Mouse (Mus musculus) limb, embryonic 14.5 days (tissue): ENCODE results near the gene Cd248. TPM values are rescaled to one million over a fixed set of nuclear protein-coding genes. Genes with fewer than 3 reads are reported as not detected.

Experiments
- ATAC-seq: fragments of 200-750 bp; cut with Nextera tagmentation; 2 replicates; pipeline ENCODE4 v1.8.0; 2017; ENCODE audit warnings: low read depth, moderate number of reproducible peaks, moderate TSS enrichment; ENCODE audit not compliant: low FRiP score
- DNase-seq: peaks from one replicate; pipeline ENCODE4 v3.0.0-alpha.2; 2015; ENCODE audit warnings: low spot score
- H3K27ac ChIP-seq: fragments of 300-500 bp; sonication (generic); replicated peaks from 2 replicates; pipeline ENCODE4 v1.5.1; 2014; ENCODE audit warnings: low read depth, mild to moderate bottlenecking, low read length, moderate library complexity, mixed read lengths
- H3K27me3 ChIP-seq: fragments of 300-500 bp; sonication (generic); 2 replicates; pipeline ENCODE4 v1.6.1; 2014; ENCODE audit warnings: low read length, mixed read lengths; ENCODE audit not compliant: control insufficient read depth, insufficient read depth
- H3K36me3 ChIP-seq: fragments of 300-500 bp; sonication (generic); 2 replicates; pipeline ENCODE4 v1.6.1; 2014; ENCODE audit warnings: mild to moderate bottlenecking, low read length, moderate library complexity, mixed read lengths; ENCODE audit not compliant: control insufficient read depth, insufficient read depth
- H3K4me1 ChIP-seq: fragments of 300-500 bp; sonication (generic); 2 replicates; pipeline ENCODE4 v1.6.1; 2014; ENCODE audit warnings: antibody characterized with exemption, low read length, mixed read lengths; ENCODE audit not compliant: control insufficient read depth, insufficient read depth
- H3K4me2 ChIP-seq: fragments of 300-500 bp; sonication (generic); replicated peaks from 2 replicates; pipeline ENCODE4 v1.6.1; 2014; ENCODE audit warnings: low read depth, mild to moderate bottlenecking, low read length, moderate library complexity; ENCODE audit not compliant: severe bottlenecking
- H3K4me3 ChIP-seq: fragments of 300-500 bp; sonication (generic); replicated peaks from 2 replicates; pipeline ENCODE4 v1.5.1; 2014; ENCODE audit warnings: low read length
- H3K9ac ChIP-seq: fragments of 300-500 bp; sonication (generic); 2 replicates; pipeline ENCODE4 v1.6.1; 2014; ENCODE audit warnings: mild to moderate bottlenecking, low read depth, low read length, moderate library complexity; ENCODE audit not compliant: severe bottlenecking
- H3K9me3 ChIP-seq: fragments of 300-500 bp; sonication (generic); 2 replicates; pipeline ENCODE4 v1.6.1; 2016; ENCODE audit warnings: low read length; ENCODE audit not compliant: control insufficient read depth
- POLR2A ChIP-seq: fragments of 200-500 bp; IDR thresholded peaks from 2 replicates; pipeline ENCODE4 v1.8.0; 2012; ENCODE audit warnings: inconsistent platforms, mild to moderate bottlenecking, moderate library complexity, borderline replicate concordance; ENCODE audit not compliant: insufficient read depth, insufficient read length; ENCODE audit errors: extremely low read depth
- WGBS: fragments of 180-500 bp; shearing (Covaris S2); extraction: QIAGEN DNeasy Blood & Tissue Kit; methylation state at CpG from one replicate; pipeline ENCODE4 v1.1.7; 2014; 5-methylcytosine and 5-hydroxymethylcytosine counted together
- polyA plus RNA-seq, 2 experiments: library from polyadenylated mRNA; depleted of rRNA in 1 of 2; stranded (reverse) in 1 of 2; unstranded in 1 of 2; fragments of >200 nt; fragmentation: Nextera tagmentation in 1 of 2; extraction: Ambion mirVana in 1 of 2; gene quantifications; 2 replicates each; pipeline versions ENCODE4 v1.2.1 to v1.2.3; 2012 to 2014

The Cd248 gene
- polyA plus RNA-seq, 2 experiments, result 97.5 to 127 TPM

- Histone ChIP-seq H3K9ac (peak overlapping the region; percentile 88), H3K36me3 (peaks cover 77% of the 10 kb centered on the region), H3K4me3 (peak overlapping the region; percentile 80), H3K9me3 (no peaks in the 10 kb centered on the region), H3K4me2 (peak overlapping the region; percentile 94), H3K4me1 (peaks cover 9% of the 10 kb centered on the region), H3K27ac (peak overlapping the region; percentile 97), H3K27me3 (no peaks in the 10 kb centered on the region)
- DNase-seq (no peak), ATAC-seq (no peak)
- WGBS, result 18% methylated on average over 9 of the region's 9 CpGs
- no peak for TF ChIP-seq POLR2A
Observed at GRCm38 (mm10) chr19:5106074-5106473, 38.2 kb downstream of the Cd248 start.

- peaks cover 9% of the 10 kb centered on the region for H3K4me1 ChIP-seq
- H3K9me3 ChIP-seq, result no peaks in the 10 kb centered on the region
- no peaks in the 10 kb centered on the region for H3K27me3 ChIP-seq
- H3K27ac ChIP-seq, result peak within 1 kb of the TSS; percentile 97
- DNase-seq, result peak; percentile 98
- peak within 1 kb of the TSS; percentile 94 for H3K4me2 ChIP-seq
- peak within 1 kb of the TSS; percentile 80 for H3K4me3 ChIP-seq
- WGBS, result 0% methylated on average over 38 of the region's 46 CpGs
- 0 out of 2 replicates have a peak, but pooled peaks have one; percentile 50 for TF ChIP-seq POLR2A
- ATAC-seq, result peak; percentile 98
- H3K9ac ChIP-seq, result peak within 1 kb of the TSS; percentile 88
- peaks cover 77% of the 10 kb centered on the region for H3K36me3 ChIP-seq
Observed at GRCm38 (mm10) chr19:5106731-5107191, 38.9 kb downstream of the Cd248 start, which contains the start of gene Rab1b. Gene Rab1b, minus strand, starts transcription at chr19:5107072.

GRCm38 (mm10) chr19:5107556-5108270 is 39.8 kb downstream of the Cd248 start:
- no peaks in the 10 kb centered on the region for H3K27me3 ChIP-seq
- peaks cover 77% of the 10 kb centered on the region for H3K36me3 ChIP-seq
- no peak for TF ChIP-seq POLR2A
- no peak overlapping the region for H3K9ac ChIP-seq
- H3K4me2 ChIP-seq, result no peak overlapping the region
- DNase-seq (no peak), ATAC-seq (no peak)
- H3K4me3 ChIP-seq, result no peak overlapping the region
- H3K27ac ChIP-seq, result no peak overlapping the region
- 74% methylated on average over 18 of the region's 18 CpGs for WGBS
- H3K9me3 ChIP-seq, result no peaks in the 10 kb centered on the region
- H3K4me1 ChIP-seq, result peaks cover 9% of the 10 kb centered on the region

GRCm38 (mm10) chr19:5108271-5108575 is 40.3 kb downstream of the Cd248 start:
- WGBS, result 32% methylated on average over 5 of the region's 5 CpGs

GRCm38 (mm10) chr19:5108702-5109101 is 40.8 kb downstream of the Cd248 start:
- no peak overlapping the region for H3K27ac ChIP-seq
- 63% methylated on average over 4 of the region's 4 CpGs for WGBS
- H3K4me3 ChIP-seq, result no peak overlapping the region
- no peak for TF ChIP-seq POLR2A
- DNase-seq (no peak), ATAC-seq (no peak)
- peaks cover 76% of the 10 kb centered on the region for H3K36me3 ChIP-seq
- no peak overlapping the region for H3K4me2 ChIP-seq
- peaks cover 9% of the 10 kb centered on the region for H3K4me1 ChIP-seq
- no peak overlapping the region for H3K9ac ChIP-seq
- H3K27me3 ChIP-seq, result no peaks in the 10 kb centered on the region
- no peaks in the 10 kb centered on the region for H3K9me3 ChIP-seq

More at GRCm38 (mm10) chr19:5108271-5108575, 40.3 kb downstream of the Cd248 start:
- no peak for ATAC-seq
- Histone ChIP-seq H3K9ac (no peak overlapping the region), H3K4me1 (peaks cover 9% of the 10 kb centered on the region), H3K27ac (no peak overlapping the region), H3K27me3 (no peaks in the 10 kb centered on the region), H3K4me2 (no peak overlapping the region), H3K4me3 (no peak overlapping the region), H3K9me3 (no peaks in the 10 kb centered on the region), H3K36me3 (peaks cover 76% of the 10 kb centered on the region)
- no peak for TF ChIP-seq POLR2A
- no peak for DNase-seq
